Mouse (Mus musculus): ENCODE data around the gene Zeb2. TPM values are rescaled to one million over a fixed set of nuclear protein-coding genes. Genes with fewer than 3 reads are reported as not detected.

Zeb2 gene
- polyA plus RNA-seq, 1 experiment from 2014 or later, result 14.4 TPM

GRCm38 (mm10) chr2:45125181-45125580 is 8.0 kb upstream of the Zeb2 start:
- H3K4me1 ChIP-seq (replicated peaks; ENCODE audit: control insufficient read depth, insufficient read depth), result no peaks in the 10 kb centered on the region
- whole genome bisulfite sequencing, result 58% methylated on average over 4 of the region's 4 CpGs
- TF ChIP-seq EP300 (optimal IDR thresholded peaks at IDR 0.05) (no peak), CTCF (IDR thresholded peaks at IDR 0.05; ENCODE audit: low read depth) (no peak)
- no peaks in the 10 kb centered on the region for H3K27me3 ChIP-seq (ENCODE audit: control insufficient read depth, insufficient read depth, low read length)
- H3K36me3 ChIP-seq (ENCODE audit: control insufficient read depth, insufficient read depth, low read length), result no peaks in the 10 kb centered on the region
- H3K27ac ChIP-seq (replicated peaks), result no peak overlapping the region
- H3K9ac ChIP-seq (ENCODE audit: low read length), result no peak overlapping the region
- no peaks in the 10 kb centered on the region for H3K9me3 ChIP-seq (ENCODE audit: control insufficient read depth, low read length)
- H3K4me3 ChIP-seq (ENCODE audit: low read depth, low read length), result no peak overlapping the region
- no peak for ATAC-seq (ENCODE audit: low FRiP score, low TSS enrichment)
- no peak overlapping the region for H3K4me2 ChIP-seq (replicated peaks; ENCODE audit: low read depth)
- no peak for DNase-seq (ENCODE audit: low spot score)

- Histone ChIP-seq H3K4me1 (replicated peaks; ENCODE audit: control insufficient read depth, insufficient read depth) (no peaks in the 10 kb centered on the region), H3K9me3 (ENCODE audit: control insufficient read depth, low read length) (no peaks in the 10 kb centered on the region), H3K27ac (replicated peaks) (no peak overlapping the region), H3K9ac (ENCODE audit: low read length) (no peak overlapping the region), H3K36me3 (ENCODE audit: control insufficient read depth, insufficient read depth, low read length) (no peaks in the 10 kb centered on the region), H3K4me3 (ENCODE audit: low read depth, low read length) (no peak overlapping the region), H3K27me3 (ENCODE audit: control insufficient read depth, insufficient read depth, low read length) (no peaks in the 10 kb centered on the region), H3K4me2 (replicated peaks; ENCODE audit: low read depth) (no peak overlapping the region)
- ATAC-seq (ENCODE audit: low FRiP score, low TSS enrichment), result no peak
- no peak for DNase-seq (ENCODE audit: low spot score)
- TF ChIP-seq CTCF (IDR thresholded peaks at IDR 0.05; ENCODE audit: low read depth), result no peak
- TF ChIP-seq EP300 (optimal IDR thresholded peaks at IDR 0.05), result no peak
- 78% methylated on average over 5 of the region's 5 CpGs for WGBS
Measured at GRCm38 (mm10) chr2:45123490-45123889, 6.3 kb upstream of the Zeb2 start.

- Histone ChIP-seq H3K9ac (ENCODE audit: low read length) (no peak overlapping the region), H3K4me2 (replicated peaks; ENCODE audit: low read depth) (peak overlapping the region; percentile 34; the same call in 1 of the 2 replicates), H3K27ac (replicated peaks) (no peak overlapping the region), H3K4me3 (ENCODE audit: low read depth, low read length) (no peak overlapping the region), H3K36me3 (ENCODE audit: control insufficient read depth, insufficient read depth, low read length) (no peaks in the 10 kb centered on the region), H3K9me3 (ENCODE audit: control insufficient read depth, low read length) (no peaks in the 10 kb centered on the region), H3K27me3 (ENCODE audit: control insufficient read depth, insufficient read depth, low read length) (no peaks in the 10 kb centered on the region), H3K4me1 (replicated peaks; ENCODE audit: control insufficient read depth, insufficient read depth) (no peaks in the 10 kb centered on the region)
- DNase-seq (ENCODE audit: low spot score), result no peak
- ATAC-seq (ENCODE audit: low FRiP score, low TSS enrichment), result no peak
- WGBS, result 46% methylated on average over 3 of the region's 3 CpGs
- TF ChIP-seq EP300 (optimal IDR thresholded peaks at IDR 0.05), result no peak
- TF ChIP-seq CTCF (IDR thresholded peaks at IDR 0.05; ENCODE audit: low read depth), result no peak
Measured at GRCm38 (mm10) chr2:45118121-45118520, 926 bp upstream of the Zeb2 start.

- H3K4me3 ChIP-seq (ENCODE audit: low read depth, low read length), result peak overlapping the region; percentile 55
- no peaks in the 10 kb centered on the region for H3K36me3 ChIP-seq (ENCODE audit: control insufficient read depth, insufficient read depth, low read length)
- TF ChIP-seq CTCF (IDR thresholded peaks at IDR 0.05; ENCODE audit: low read depth) (no peak), EP300 (optimal IDR thresholded peaks at IDR 0.05) (no peak)
- H3K4me1 ChIP-seq (replicated peaks; ENCODE audit: control insufficient read depth, insufficient read depth), result no peaks in the 10 kb centered on the region
- peak overlapping the region; percentile 90; the same call in 1 of the 2 replicates for H3K27ac ChIP-seq (replicated peaks)
- DNase-seq (ENCODE audit: low spot score) (no peak), ATAC-seq (ENCODE audit: low FRiP score, low TSS enrichment) (no peak)
- H3K4me2 ChIP-seq (replicated peaks; ENCODE audit: low read depth), result peak overlapping the region; percentile 72
- no peaks in the 10 kb centered on the region for H3K9me3 ChIP-seq (ENCODE audit: control insufficient read depth, low read length)
- H3K27me3 ChIP-seq (ENCODE audit: control insufficient read depth, insufficient read depth, low read length), result no peaks in the 10 kb centered on the region
- 36% methylated on average over 7 of the region's 7 CpGs for WGBS
- H3K9ac ChIP-seq (ENCODE audit: low read length), result peak overlapping the region; percentile 67
Measured at GRCm38 (mm10) chr2:45117592-45117991, 397 bp upstream of the Zeb2 start.

- H3K9ac ChIP-seq (ENCODE audit: low read length), result peak overlapping the region; percentile 67
- TF ChIP-seq CTCF (IDR thresholded peaks at IDR 0.05; ENCODE audit: low read depth), result no peak
- no peak for TF ChIP-seq EP300 (optimal IDR thresholded peaks at IDR 0.05)
- H3K9me3 ChIP-seq (ENCODE audit: control insufficient read depth, low read length), result no peaks in the 10 kb centered on the region
- H3K4me2 ChIP-seq (replicated peaks; ENCODE audit: low read depth), result peak overlapping the region; percentile 72
- peak overlapping the region; percentile 55 for H3K4me3 ChIP-seq (ENCODE audit: low read depth, low read length)
- ATAC-seq (ENCODE audit: low FRiP score, low TSS enrichment) (no peak), DNase-seq (ENCODE audit: low spot score) (no peak)
- peak overlapping the region; percentile 90 for H3K27ac ChIP-seq (replicated peaks)
- no peaks in the 10 kb centered on the region for H3K4me1 ChIP-seq (replicated peaks; ENCODE audit: control insufficient read depth, insufficient read depth)
- H3K27me3 ChIP-seq (ENCODE audit: control insufficient read depth, insufficient read depth, low read length), result no peaks in the 10 kb centered on the region
- H3K36me3 ChIP-seq (ENCODE audit: control insufficient read depth, insufficient read depth, low read length), result no peaks in the 10 kb centered on the region
- WGBS, result under 1% methylated on average over 25 of the region's 25 CpGs
Measured at GRCm38 (mm10) chr2:45116531-45117024, 617 bp downstream of the Zeb2 start.

- Histone ChIP-seq H3K4me2 (replicated peaks; ENCODE audit: low read depth) (peak overlapping the region; percentile 72), H3K4me3 (ENCODE audit: low read depth, low read length) (peak overlapping the region; percentile 55), H3K36me3 (ENCODE audit: control insufficient read depth, insufficient read depth, low read length) (no peaks in the 10 kb centered on the region), H3K9me3 (ENCODE audit: control insufficient read depth, low read length) (no peaks in the 10 kb centered on the region), H3K27me3 (ENCODE audit: control insufficient read depth, insufficient read depth, low read length) (no peaks in the 10 kb centered on the region), H3K27ac (replicated peaks) (peak overlapping the region; percentile 90), H3K4me1 (replicated peaks; ENCODE audit: control insufficient read depth, insufficient read depth) (no peaks in the 10 kb centered on the region), H3K9ac (ENCODE audit: low read length) (peak overlapping the region; percentile 67)
- ATAC-seq (ENCODE audit: low FRiP score, low TSS enrichment), result 0 out of 2 replicates have a peak, but pooled peaks have one; percentile 49
- DNase-seq (ENCODE audit: low spot score), result no peak
- WGBS, result 6% methylated on average over 23 of the region's 23 CpGs
- TF ChIP-seq EP300 (optimal IDR thresholded peaks at IDR 0.05) (no peak), CTCF (IDR thresholded peaks at IDR 0.05; ENCODE audit: low read depth) (no peak)
Measured at GRCm38 (mm10) chr2:45115720-45116495, 1.3 kb downstream of the Zeb2 start.

Data from stomach, postnatal 0 days (tissue).